Mouse (Mus musculus) kidney, adult 2 months (tissue): ENCODE data around the gene Tcf23.

ENCODE experiments used
- CTCF ChIP-seq: fragments of 200-500 bp; conservative IDR thresholded peaks from 2 replicates; pipeline ENCODE4 v1.5.1; 2011; ENCODE audit warnings: low read depth, mild to moderate bottlenecking, control low read depth, low read length, moderate library complexity, mixed read lengths; ENCODE audit not compliant: insufficient read depth, insufficient read length
- POLR2A ChIP-seq: fragments of 200-500 bp; IDR thresholded peaks from one replicate; pipeline ENCODE4 v1.6.1; 2011; ENCODE audit warnings: low read depth, low read length, control low read depth

DNA sequence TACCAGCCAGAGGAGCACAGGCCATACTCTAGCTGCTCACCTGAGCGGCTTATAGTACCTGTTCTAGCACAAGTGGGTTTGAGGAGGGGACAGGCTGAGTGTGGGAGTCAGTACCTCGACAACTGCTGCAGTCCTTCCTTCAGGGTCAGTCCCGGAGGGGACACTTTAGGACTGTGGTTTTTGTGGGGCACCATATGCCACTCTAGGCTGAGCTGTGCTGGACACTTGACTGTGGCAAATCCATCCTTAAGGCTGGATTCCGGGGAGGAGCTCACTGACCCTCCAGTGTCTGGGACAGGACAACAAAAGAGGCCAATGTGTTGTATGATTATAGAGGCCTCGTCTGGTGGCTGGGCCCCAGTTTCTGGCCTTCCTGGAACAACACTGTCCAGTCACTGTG is 15.9 kb upstream of the Tcf23 start:
- TF ChIP-seq CTCF (no peak), POLR2A (no peak)
